Mouse (Mus musculus) liver, embryonic 13.5 days (tissue): ENCODE data around the gene Hdac7. TPM values are rescaled to one million over a fixed set of nuclear protein-coding genes. Genes with fewer than 3 reads are reported as not detected.

ENCODE experiments used
- ATAC-seq: fragments of 200-750 bp; cut with Nextera tagmentation; 2 replicates; pipeline ENCODE4 v1.8.0; 2017; ENCODE audit warnings: low read depth, mild to moderate bottlenecking, moderate number of reproducible peaks, moderate library complexity
- DNase-seq: peaks from one replicate; pipeline ENCODE4 v3.0.0; 2022
- H3K27ac ChIP-seq: fragments of 300-500 bp; sonication (generic); 2 replicates; pipeline ENCODE4 v1.5.1; 2015; ENCODE audit warnings: moderate library complexity, mild to moderate bottlenecking, inconsistent platforms
- H3K27me3 ChIP-seq: fragments of 300-500 bp; sonication (generic); 2 replicates; pipeline ENCODE4 v1.6.1; 2015; ENCODE audit warnings: mild to moderate bottlenecking, inconsistent platforms
- H3K36me3 ChIP-seq: fragments of 300-500 bp; sonication (generic); 2 replicates; pipeline ENCODE4 v1.6.1; 2015; ENCODE audit warnings: mild to moderate bottlenecking, inconsistent platforms
- H3K4me1 ChIP-seq: fragments of 300-500 bp; sonication (generic); replicated peaks from 2 replicates; pipeline ENCODE4 v1.6.1; 2015; ENCODE audit warnings: inconsistent platforms
- H3K4me2 ChIP-seq: fragments of 300-500 bp; sonication (generic); 2 replicates; pipeline ENCODE4 v1.6.1; 2015; ENCODE audit warnings: inconsistent platforms, mild to moderate bottlenecking, moderate library complexity
- H3K4me3 ChIP-seq: fragments of 300-500 bp; sonication (generic); replicated peaks from 2 replicates; pipeline ENCODE4 v1.5.1; 2015; ENCODE audit warnings: mild to moderate bottlenecking, inconsistent platforms
- H3K9ac ChIP-seq: fragments of 300-500 bp; sonication (generic); 2 replicates; pipeline ENCODE4 v1.6.1; 2015; ENCODE audit warnings: mild to moderate bottlenecking, inconsistent platforms
- H3K9me3 ChIP-seq: fragments of 300-500 bp; sonication (generic); replicated peaks from 2 replicates; pipeline ENCODE4 v1.6.1; 2016; ENCODE audit warnings: inconsistent platforms
- WGBS: fragments of 180-500 bp; shearing (Covaris S2); methylation state at CpG from one replicate; pipeline ENCODE4 v1.1.7; 2015; ENCODE audit not compliant: insufficient replicate concordance; 5-methylcytosine and 5-hydroxymethylcytosine counted together
- polyA plus RNA-seq: library from polyadenylated mRNA; unstranded; fragments of >200 nt; fragmentation: Nextera tagmentation; extraction: Ambion mirVana; gene quantifications from 2 replicates; pipeline ENCODE4 v1.2.1, GENCODE M21; 2015

The Hdac7 gene
- polyA plus RNA-seq, 1 experiment from 2014 or later = 8.0 TPM

DNA sequence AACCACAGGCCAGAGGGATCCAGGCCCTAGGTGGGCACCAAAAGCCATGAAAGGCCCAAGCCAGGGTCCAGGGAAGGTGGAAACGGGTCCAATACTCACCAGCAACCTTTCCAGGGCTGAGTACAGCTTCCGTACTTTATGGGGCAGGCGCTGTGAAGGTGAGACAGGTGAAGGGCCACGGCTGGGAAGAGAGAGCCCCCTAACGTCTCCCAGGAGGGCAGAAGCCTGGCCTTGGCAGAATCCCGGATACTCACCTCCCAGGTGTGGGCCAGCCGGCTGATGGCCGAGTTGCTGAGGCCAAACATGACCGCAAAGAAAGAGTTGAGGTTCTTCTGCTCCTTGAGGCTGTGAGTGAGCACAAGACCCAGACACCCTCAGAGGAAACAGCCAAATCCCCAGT lies 94.9 kb downstream of the Hdac7 start:
- ATAC-seq = no peak
- Histone ChIP-seq H3K4me1 (peaks cover 55% of the 10 kb centered on the region), H3K9ac (no peak overlapping the region), H3K27me3 (no peaks in the 10 kb centered on the region), H3K27ac (no peak overlapping the region), H3K4me2 (no peak overlapping the region), H3K36me3 (no peaks in the 10 kb centered on the region), H3K4me3 (no peak overlapping the region), H3K9me3 (no peaks in the 10 kb centered on the region)
- WGBS = 80% methylated on average over 9 of the region's 9 CpGs
- no peak for DNase-seq

DNA sequence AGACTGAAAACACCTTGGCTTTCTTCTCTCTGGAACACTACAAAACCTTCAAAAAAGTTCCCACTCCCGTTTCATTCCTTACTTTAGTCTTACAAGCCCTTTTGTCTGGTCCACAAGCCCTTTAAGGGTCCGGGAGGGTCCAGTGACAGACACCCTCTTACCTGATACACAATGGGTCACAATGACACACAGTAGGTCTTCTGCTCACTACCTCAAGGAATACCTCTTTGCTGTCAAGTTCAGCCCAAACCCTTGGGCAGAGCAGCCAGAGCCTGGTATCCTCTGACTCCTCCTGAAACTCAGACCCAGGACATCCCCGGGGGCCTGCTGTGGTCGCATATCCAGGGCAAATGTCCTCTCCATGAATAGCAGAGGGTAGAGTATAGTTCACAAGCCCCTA lies 95.3 kb downstream of the Hdac7 start:
- Histone ChIP-seq H3K36me3 (no peaks in the 10 kb centered on the region), H3K27ac (no peak overlapping the region), H3K4me1 (peaks cover 60% of the 10 kb centered on the region), H3K9me3 (no peaks in the 10 kb centered on the region), H3K4me3 (no peak overlapping the region), H3K27me3 (no peaks in the 10 kb centered on the region), H3K4me2 (no peak overlapping the region), H3K9ac (no peak overlapping the region)
- ATAC-seq = no peak
- no peak for DNase-seq
- WGBS = 75% methylated on average over 4 of the region's 4 CpGs

DNA sequence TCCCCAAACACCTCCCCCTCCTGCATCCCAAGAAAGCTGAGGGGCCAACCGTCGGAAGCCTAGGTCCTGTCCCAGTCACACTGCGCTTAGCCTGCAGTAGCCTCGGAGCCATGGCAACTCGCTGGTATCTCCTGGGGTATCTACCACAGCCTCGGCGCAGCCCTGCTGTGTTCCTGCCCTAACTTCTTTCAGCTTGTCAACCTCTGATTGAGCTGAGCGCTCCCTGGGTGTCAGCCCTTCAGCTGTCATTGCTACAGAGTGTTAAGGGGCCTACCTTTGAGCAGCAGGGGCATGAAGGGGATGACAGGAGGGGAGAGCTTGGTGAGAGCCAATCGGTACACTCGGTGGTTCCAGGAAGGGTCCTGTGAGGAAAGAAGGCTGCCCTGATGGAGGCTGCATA lies 96.0 kb downstream of the Hdac7 start:
- no peak overlapping the region for H3K4me3 ChIP-seq
- H3K27me3 ChIP-seq = no peaks in the 10 kb centered on the region
- DNase-seq = peak; percentile 30
- ATAC-seq = peak; percentile 58
- H3K9me3 ChIP-seq = no peaks in the 10 kb centered on the region
- no peaks in the 10 kb centered on the region for H3K36me3 ChIP-seq
- no peak overlapping the region for H3K4me2 ChIP-seq
- H3K4me1 ChIP-seq = peaks cover 63% of the 10 kb centered on the region
- no peak overlapping the region for H3K9ac ChIP-seq
- 25% methylated on average over 10 of the region's 10 CpGs for WGBS
- H3K27ac ChIP-seq = no peak overlapping the region

DNA sequence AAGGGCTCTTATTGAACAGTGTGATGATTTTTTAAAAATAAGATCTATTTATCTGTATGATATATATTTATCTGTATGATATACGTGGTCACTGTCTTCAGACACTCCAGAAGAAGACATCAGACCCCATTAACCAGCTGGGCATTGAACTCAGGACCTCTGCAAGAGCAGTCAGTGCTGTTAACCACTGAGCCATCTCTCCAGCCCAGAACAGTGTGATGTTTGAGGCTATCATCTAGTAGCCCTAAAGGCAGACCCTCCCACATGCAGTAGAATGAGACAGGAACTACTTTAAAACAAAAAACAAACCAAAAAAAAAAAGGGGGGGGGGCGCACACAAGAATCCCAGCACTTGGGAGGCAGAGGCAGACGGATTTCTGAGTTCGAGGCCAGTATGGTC lies 96.8 kb downstream of the Hdac7 start:
- Histone ChIP-seq H3K4me1 (peaks cover 63% of the 10 kb centered on the region), H3K4me2 (no peak overlapping the region), H3K9me3 (no peaks in the 10 kb centered on the region), H3K4me3 (no peak overlapping the region), H3K27ac (no peak overlapping the region), H3K27me3 (no peaks in the 10 kb centered on the region), H3K9ac (no peak overlapping the region), H3K36me3 (no peaks in the 10 kb centered on the region)
- no peak for DNase-seq
- WGBS = 68% methylated on average over 4 of the region's 4 CpGs
- no peak for ATAC-seq

DNA sequence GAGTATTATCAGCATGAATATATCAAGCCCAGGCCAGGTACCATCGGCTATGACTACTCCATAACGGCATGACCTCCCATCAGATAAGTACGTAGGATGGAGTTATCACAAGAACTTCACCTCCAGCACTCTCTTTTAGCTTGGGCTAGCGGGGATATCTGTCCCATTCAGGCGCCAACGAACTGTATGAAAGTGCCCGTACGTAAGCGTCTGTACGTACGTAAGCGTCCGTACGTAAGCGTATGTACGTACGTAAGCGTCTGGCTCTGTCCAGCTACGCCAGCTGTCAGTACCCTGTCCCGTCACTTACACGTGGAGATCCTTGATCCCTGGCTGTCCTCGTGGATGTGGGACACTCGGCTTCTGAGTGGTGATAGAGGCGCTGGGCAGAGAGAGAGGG lies 97.6 kb downstream of the Hdac7 start:
- H3K36me3 ChIP-seq = no peaks in the 10 kb centered on the region
- no peaks in the 10 kb centered on the region for H3K27me3 ChIP-seq
- H3K9me3 ChIP-seq = no peaks in the 10 kb centered on the region
- peak overlapping the region; percentile 41; the same call in 1 of the 2 replicates for H3K27ac ChIP-seq
- no peak overlapping the region for H3K4me3 ChIP-seq
- peak; percentile 33 for DNase-seq
- 57% methylated on average over 24 of the region's 24 CpGs for WGBS
- peak overlapping the region; percentile 23 for H3K4me2 ChIP-seq
- peaks cover 63% of the 10 kb centered on the region for H3K4me1 ChIP-seq
- H3K9ac ChIP-seq = no peak overlapping the region
- peak; percentile 58 for ATAC-seq

DNA sequence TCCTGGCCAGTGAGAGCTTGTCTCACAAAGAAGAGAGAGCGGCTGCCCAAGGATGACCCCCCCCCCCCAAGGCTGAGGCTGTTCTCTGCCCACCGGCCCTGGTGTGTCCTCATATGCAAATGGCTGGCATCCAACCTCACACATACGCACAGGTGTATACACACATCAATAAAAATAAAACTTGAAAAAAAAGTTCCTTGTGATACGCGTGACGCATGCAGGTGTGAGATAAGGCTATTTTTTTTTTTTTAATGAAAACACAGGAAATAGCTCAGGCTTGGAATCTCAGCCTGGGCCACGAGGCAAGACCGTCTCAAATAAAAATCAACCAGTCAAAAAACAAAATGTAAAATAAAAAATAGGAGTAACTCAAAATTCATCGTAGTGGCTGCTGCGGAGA lies 98.0 kb downstream of the Hdac7 start:
- no peaks in the 10 kb centered on the region for H3K27me3 ChIP-seq
- no peak overlapping the region for H3K4me3 ChIP-seq
- no peak overlapping the region for H3K27ac ChIP-seq
- H3K4me1 ChIP-seq = peaks cover 68% of the 10 kb centered on the region
- H3K9ac ChIP-seq = no peak overlapping the region
- DNase-seq (no peak), ATAC-seq (no peak)
- 66% methylated on average over 10 of the region's 10 CpGs for WGBS
- peak overlapping the region; percentile 23; the same call in 1 of the 2 replicates for H3K4me2 ChIP-seq
- no peaks in the 10 kb centered on the region for H3K36me3 ChIP-seq
- no peaks in the 10 kb centered on the region for H3K9me3 ChIP-seq

DNA sequence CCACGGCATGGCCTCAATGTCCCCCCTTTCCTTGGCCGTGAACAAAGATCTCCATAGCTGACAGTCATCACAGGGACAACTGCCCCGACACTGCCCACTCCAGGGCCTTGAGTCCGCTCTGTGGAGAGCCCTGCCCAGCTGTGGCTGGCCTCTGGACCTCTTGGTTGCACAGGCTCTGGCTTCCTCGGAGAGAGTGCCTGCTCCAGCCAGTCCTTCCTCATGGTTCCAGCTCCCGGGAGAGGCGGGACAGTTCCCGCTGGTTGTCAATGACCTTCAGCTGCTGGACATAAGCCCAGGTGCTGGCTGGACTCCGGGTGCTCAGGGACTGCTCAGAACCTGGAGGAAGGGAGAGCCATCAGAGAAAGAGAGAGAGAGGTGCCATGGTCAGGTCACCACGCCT lies 99.0 kb downstream of the Hdac7 start:
- DNase-seq (no peak), ATAC-seq (peak; percentile 4; the same call in 1 of the 2 replicates)
- no peak overlapping the region for H3K4me2 ChIP-seq
- peaks cover 61% of the 10 kb centered on the region for H3K4me1 ChIP-seq
- no peak overlapping the region for H3K4me3 ChIP-seq
- peak overlapping the region; percentile 58 for H3K27ac ChIP-seq
- peak overlapping the region; percentile 39; the same call in 1 of the 2 replicates for H3K9ac ChIP-seq
- 60% methylated on average over 10 of the region's 10 CpGs for WGBS
- H3K27me3 ChIP-seq = no peaks in the 10 kb centered on the region
- no peaks in the 10 kb centered on the region for H3K9me3 ChIP-seq
- no peaks in the 10 kb centered on the region for H3K36me3 ChIP-seq

DNA sequence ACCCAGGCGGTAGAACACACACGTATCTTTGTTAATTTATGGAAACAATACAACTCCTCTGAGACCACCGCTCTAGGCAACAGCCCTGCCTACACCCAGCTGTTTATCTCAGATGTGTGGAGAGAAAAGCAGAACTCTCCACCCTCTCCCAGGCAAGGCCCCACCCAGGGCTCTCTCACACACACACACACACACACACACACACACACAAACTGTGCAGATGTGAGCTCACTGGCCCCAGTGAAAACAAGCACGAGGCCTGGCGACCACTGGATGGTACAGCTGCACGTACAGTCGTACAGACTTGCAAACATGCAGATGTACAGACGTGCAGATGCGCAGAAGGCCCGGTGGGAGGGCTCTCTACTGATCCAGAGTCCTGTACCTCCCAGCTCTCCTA lies 99.4 kb downstream of the Hdac7 start:
- no peak overlapping the region for H3K4me3 ChIP-seq
- ATAC-seq (peak; percentile 85), DNase-seq (peak; percentile 61)
- 35% methylated on average over 10 of the region's 10 CpGs for WGBS
- H3K9ac ChIP-seq = peak overlapping the region; percentile 39; the same call in 1 of the 2 replicates
- no peaks in the 10 kb centered on the region for H3K9me3 ChIP-seq
- peaks cover 60% of the 10 kb centered on the region for H3K4me1 ChIP-seq
- no peaks in the 10 kb centered on the region for H3K27me3 ChIP-seq
- H3K36me3 ChIP-seq = no peaks in the 10 kb centered on the region
- H3K27ac ChIP-seq = peak overlapping the region; percentile 58
- H3K4me2 ChIP-seq = no peak overlapping the region

DNA sequence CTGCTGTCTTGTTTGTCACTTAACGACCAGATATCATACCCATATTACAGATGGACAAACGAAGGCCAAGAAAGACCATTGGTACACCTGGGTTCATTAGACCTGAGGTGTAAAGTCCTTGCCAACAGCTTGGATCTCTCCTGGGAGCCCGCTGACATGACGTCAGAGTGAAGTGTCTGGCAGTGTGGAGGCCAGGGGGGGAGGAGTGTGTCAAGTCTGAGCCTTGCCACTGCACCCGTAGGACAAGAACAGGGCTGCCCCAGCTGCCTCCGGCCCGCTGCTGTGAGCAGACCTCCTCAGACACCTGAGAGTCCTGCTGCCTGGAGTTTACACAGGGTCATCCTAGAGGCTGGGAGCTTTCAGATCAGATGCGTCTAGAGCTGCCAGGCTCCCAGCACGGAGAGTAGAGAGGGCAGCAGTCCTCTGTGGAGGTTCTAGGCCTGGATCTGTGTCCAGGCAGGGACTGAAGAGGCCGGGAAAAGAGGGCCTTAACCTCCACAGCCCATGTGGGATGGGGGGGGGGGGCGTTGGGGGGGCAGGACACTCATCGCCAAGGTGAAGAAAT lies 100.3 kb downstream of the Hdac7 start:
- ATAC-seq (no peak), DNase-seq (no peak)
- Histone ChIP-seq H3K36me3 (no peaks in the 10 kb centered on the region), H3K9ac (no peak overlapping the region), H3K27me3 (no peaks in the 10 kb centered on the region), H3K4me2 (no peak overlapping the region), H3K4me1 (peaks cover 58% of the 10 kb centered on the region), H3K27ac (no peak overlapping the region), H3K4me3 (no peak overlapping the region), H3K9me3 (no peaks in the 10 kb centered on the region)
- 63% methylated on average over 12 of the region's 12 CpGs for WGBS

DNA sequence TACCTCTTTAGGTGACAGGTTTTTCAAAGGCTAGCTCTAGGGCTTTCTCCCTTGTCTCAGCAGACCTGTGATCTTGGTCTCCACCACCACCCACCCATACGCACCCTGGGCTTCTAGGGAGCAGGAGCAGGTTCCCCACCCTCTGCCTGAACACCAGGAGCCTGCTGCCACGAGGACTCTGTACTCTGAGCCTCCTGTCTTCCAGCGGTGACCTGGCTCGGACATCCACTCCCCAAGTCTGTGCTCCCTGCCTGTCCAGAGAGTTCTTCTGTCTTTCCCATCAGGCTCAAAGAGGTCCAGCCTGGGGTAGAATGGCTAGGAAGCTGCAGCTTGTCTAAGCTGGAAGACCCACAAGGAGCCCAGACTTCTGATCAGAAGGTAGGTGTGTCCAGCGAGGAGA lies 101.1 kb downstream of the Hdac7 start:
- no peak overlapping the region for H3K9ac ChIP-seq
- 65% methylated on average over 5 of the region's 5 CpGs for WGBS
- no peak overlapping the region for H3K4me3 ChIP-seq
- peaks cover 56% of the 10 kb centered on the region for H3K4me1 ChIP-seq
- H3K27ac ChIP-seq = no peak overlapping the region
- no peaks in the 10 kb centered on the region for H3K36me3 ChIP-seq
- H3K9me3 ChIP-seq = no peaks in the 10 kb centered on the region
- H3K27me3 ChIP-seq = no peaks in the 10 kb centered on the region
- no peak for DNase-seq
- no peak overlapping the region for H3K4me2 ChIP-seq
- ATAC-seq = no peak
